Mouse (Mus musculus) hindbrain, embryonic 12.5 days (tissue): ENCODE measurements around the gene Grk2. TPM values are rescaled to one million over a fixed set of nuclear protein-coding genes. Genes with fewer than 3 reads are reported as not detected.
A peak's percentile ranks its signal among the peaks of the same experiment; 100 is the strongest.

Experiments used
- ATAC-seq: fragments of 200-750 bp; cut with Nextera tagmentation; 2 replicates; pipeline ENCODE4 v1.8.0; 2017; ENCODE audit warnings: moderate TSS enrichment; ENCODE audit not compliant: low FRiP score
- H3K27ac ChIP-seq: fragments of 300-500 bp; sonication (generic); 2 replicates; pipeline ENCODE4 v1.5.1; 2016; ENCODE audit warnings: mild to moderate bottlenecking
- H3K27me3 ChIP-seq: fragments of 300-500 bp; sonication (generic); 2 replicates; pipeline ENCODE4 v1.6.1; 2016; ENCODE audit warnings: mild to moderate bottlenecking
- H3K36me3 ChIP-seq: fragments of 300-500 bp; sonication (generic); 2 replicates; pipeline ENCODE4 v1.6.1; 2016; ENCODE audit warnings: mild to moderate bottlenecking
- H3K4me1 ChIP-seq: fragments of 300-500 bp; sonication (generic); 2 replicates; pipeline ENCODE4 v1.6.1; 2016
- H3K4me2 ChIP-seq: fragments of 300-500 bp; sonication (generic); replicated peaks from 2 replicates; pipeline ENCODE4 v1.6.1; 2016; ENCODE audit warnings: mild to moderate bottlenecking
- H3K4me3 ChIP-seq: fragments of 300-500 bp; sonication (generic); 2 replicates; pipeline ENCODE4 v1.5.1; 2016; ENCODE audit warnings: mild to moderate bottlenecking
- H3K9ac ChIP-seq: fragments of 300-500 bp; sonication (generic); 2 replicates; pipeline ENCODE4 v1.6.1; 2016; ENCODE audit warnings: mild to moderate bottlenecking, moderate library complexity
- H3K9me3 ChIP-seq: fragments of 300-500 bp; sonication (generic); replicated peaks from 2 replicates; pipeline ENCODE4 v1.6.1; 2016; ENCODE audit warnings: mild to moderate bottlenecking
- WGBS: fragments of 180-500 bp; shearing (Covaris S2); methylation state at CpG from one replicate; pipeline ENCODE4 v1.1.7; 2016; 5-methylcytosine and 5-hydroxymethylcytosine counted together
- polyA plus RNA-seq: library from polyadenylated mRNA; unstranded; fragments of >200 nt; fragmentation: Nextera tagmentation; extraction: Ambion mirVana; gene quantifications from 2 replicates; pipeline ENCODE4 v1.2.1, GENCODE M21; 2016

Grk2 gene
- polyA plus RNA-seq, 1 experiment from 2014 or later = 22.0 TPM

GRCm38 (mm10) chr19:4301735-4302651 is 4.0 kb downstream of the Grk2 start:
- H3K36me3 ChIP-seq = no peaks in the 10 kb centered on the region
- H3K4me2 ChIP-seq = peak overlapping the region; percentile 36
- 44% methylated on average over 21 of the region's 21 CpGs for whole genome bisulfite sequencing
- no peaks in the 10 kb centered on the region for H3K27me3 ChIP-seq
- H3K4me1 ChIP-seq = peaks cover 60% of the 10 kb centered on the region
- ATAC-seq = no peak
- no peaks in the 10 kb centered on the region for H3K9me3 ChIP-seq
- peak overlapping the region; percentile 38; the same call in 1 of the 2 replicates for H3K9ac ChIP-seq
- H3K27ac ChIP-seq = peak overlapping the region; percentile 77
- 0 out of 2 replicates have a peak overlapping the region, but pooled peaks have one; percentile 1 for H3K4me3 ChIP-seq

- no peaks in the 10 kb centered on the region for H3K9me3 ChIP-seq
- H3K27ac ChIP-seq = peak overlapping the region; percentile 77
- 72% methylated on average over 11 of the region's 11 CpGs for WGBS
- no peak overlapping the region for H3K4me3 ChIP-seq
- ATAC-seq = no peak
- H3K4me2 ChIP-seq = peak overlapping the region; percentile 36
- no peaks in the 10 kb centered on the region for H3K27me3 ChIP-seq
- H3K9ac ChIP-seq = 0 out of 2 replicates have a peak overlapping the region, but pooled peaks have one; percentile 38
- peaks cover 57% of the 10 kb centered on the region for H3K4me1 ChIP-seq
- H3K36me3 ChIP-seq = no peaks in the 10 kb centered on the region
Observed at GRCm38 (mm10) chr19:4300852-4301734, 4.9 kb downstream of the Grk2 start.

GRCm38 (mm10) chr19:4300271-4300704 is 5.7 kb downstream of the Grk2 start:
- Histone ChIP-seq H3K4me2 (no peak overlapping the region), H3K4me3 (no peak overlapping the region), H3K27me3 (no peaks in the 10 kb centered on the region), H3K9me3 (no peaks in the 10 kb centered on the region), H3K27ac (no peak overlapping the region), H3K36me3 (no peaks in the 10 kb centered on the region), H3K4me1 (peaks cover 56% of the 10 kb centered on the region), H3K9ac (0 out of 2 replicates have a peak overlapping the region, but pooled peaks have one; percentile 23)
- ATAC-seq = no peak
- 57% methylated on average over 7 of the region's 7 CpGs for WGBS

- no peak for ATAC-seq
- H3K4me3 ChIP-seq = no peak overlapping the region
- H3K4me1 ChIP-seq = peaks cover 50% of the 10 kb centered on the region
- H3K9me3 ChIP-seq = no peaks in the 10 kb centered on the region
- WGBS = 87% methylated on average over 6 of the region's 6 CpGs
- no peak overlapping the region for H3K27ac ChIP-seq
- H3K36me3 ChIP-seq = no peaks in the 10 kb centered on the region
- H3K4me2 ChIP-seq = no peak overlapping the region
- 0 out of 2 replicates have a peak overlapping the region, but pooled peaks have one; percentile 23 for H3K9ac ChIP-seq
- H3K27me3 ChIP-seq = no peaks in the 10 kb centered on the region
Observed at GRCm38 (mm10) chr19:4299574-4300270, 6.3 kb downstream of the Grk2 start.

GRCm38 (mm10) chr19:4299126-4299525 is 6.9 kb downstream of the Grk2 start:
- H3K9me3 ChIP-seq = no peaks in the 10 kb centered on the region
- no peak for ATAC-seq
- H3K4me3 ChIP-seq = no peak overlapping the region
- H3K4me2 ChIP-seq = no peak overlapping the region
- peaks cover 47% of the 10 kb centered on the region for H3K4me1 ChIP-seq
- no peak overlapping the region for H3K9ac ChIP-seq
- H3K27ac ChIP-seq = no peak overlapping the region
- no peaks in the 10 kb centered on the region for H3K27me3 ChIP-seq
- H3K36me3 ChIP-seq = no peaks in the 10 kb centered on the region
- 92% methylated on average over 7 of the region's 7 CpGs for WGBS

- H3K4me1 ChIP-seq = peaks cover 41% of the 10 kb centered on the region
- ATAC-seq = no peak
- no peaks in the 10 kb centered on the region for H3K27me3 ChIP-seq
- H3K9me3 ChIP-seq = no peaks in the 10 kb centered on the region
- 92% methylated on average over 17 of the region's 17 CpGs for WGBS
- H3K4me3 ChIP-seq = no peak overlapping the region
- H3K4me2 ChIP-seq = no peak overlapping the region
- no peak overlapping the region for H3K9ac ChIP-seq
- H3K27ac ChIP-seq = no peak overlapping the region
- H3K36me3 ChIP-seq = no peaks in the 10 kb centered on the region
Observed at GRCm38 (mm10) chr19:4298322-4299121, 7.5 kb downstream of the Grk2 start.

GRCm38 (mm10) chr19:4297851-4298250 is 8.2 kb downstream of the Grk2 start:
- no peaks in the 10 kb centered on the region for H3K9me3 ChIP-seq
- H3K4me2 ChIP-seq = no peak overlapping the region
- H3K27ac ChIP-seq = no peak overlapping the region
- no peak overlapping the region for H3K4me3 ChIP-seq
- peaks cover 35% of the 10 kb centered on the region for H3K4me1 ChIP-seq
- WGBS = 88% methylated on average over 5 of the region's 5 CpGs
- no peaks in the 10 kb centered on the region for H3K27me3 ChIP-seq
- H3K36me3 ChIP-seq = peaks cover 3% of the 10 kb centered on the region; the same call in 1 of the 2 replicates
- no peak overlapping the region for H3K9ac ChIP-seq
- ATAC-seq = no peak

GRCm38 (mm10) chr19:4296611-4297010 is 9.4 kb downstream of the Grk2 start:
- Histone ChIP-seq H3K9ac (no peak overlapping the region), H3K4me1 (peaks cover 22% of the 10 kb centered on the region), H3K4me3 (no peak overlapping the region), H3K9me3 (no peaks in the 10 kb centered on the region), H3K36me3 (peaks cover 16% of the 10 kb centered on the region), H3K27me3 (no peaks in the 10 kb centered on the region), H3K27ac (no peak overlapping the region), H3K4me2 (no peak overlapping the region)
- no peak for ATAC-seq
- 87% methylated on average over 2 of the region's 2 CpGs for WGBS

GRCm38 (mm10) chr19:4295391-4295790 is 10.6 kb downstream of the Grk2 start:
- H3K4me2 ChIP-seq = no peak overlapping the region
- H3K36me3 ChIP-seq = peaks cover 28% of the 10 kb centered on the region
- no peak overlapping the region for H3K27ac ChIP-seq
- 91% methylated on average over 4 of the region's 4 CpGs for WGBS
- H3K9me3 ChIP-seq = no peaks in the 10 kb centered on the region
- H3K27me3 ChIP-seq = no peaks in the 10 kb centered on the region
- peaks cover 10% of the 10 kb centered on the region for H3K4me1 ChIP-seq
- no peak for ATAC-seq
- no peak overlapping the region for H3K9ac ChIP-seq
- no peak overlapping the region for H3K4me3 ChIP-seq

GRCm38 (mm10) chr19:4294381-4295097 is 11.5 kb downstream of the Grk2 start:
- Histone ChIP-seq H3K27ac (no peak overlapping the region), H3K36me3 (peaks cover 37% of the 10 kb centered on the region), H3K9ac (no peak overlapping the region), H3K4me3 (no peak overlapping the region), H3K4me2 (no peak overlapping the region), H3K4me1 (peaks cover 3% of the 10 kb centered on the region; the same call in 1 of the 2 replicates), H3K9me3 (no peaks in the 10 kb centered on the region), H3K27me3 (no peaks in the 10 kb centered on the region)
- 75% methylated on average over 14 of the region's 14 CpGs for WGBS
- ATAC-seq = no peak
